Mouse (Mus musculus): ENCODE data around the gene Nlrc5. TPM values are rescaled to one million over a fixed set of nuclear protein-coding genes. Genes with fewer than 3 reads are reported as not detected.

Nlrc5 gene
- polyA plus RNA-seq, 2 experiments = 0.23 to 0.28 TPM

- H3K4me3 ChIP-seq (replicated peaks; ENCODE audit: low read length) = no peak overlapping the region
- no peak overlapping the region for H3K4me2 ChIP-seq (replicated peaks; ENCODE audit: low read depth, low read length, severe bottlenecking)
- no peak overlapping the region for H3K9ac ChIP-seq (ENCODE audit: low read depth, low read length, severe bottlenecking)
- H3K36me3 ChIP-seq (ENCODE audit: control insufficient read depth, insufficient read depth, low read length) = no peaks in the 10 kb centered on the region
- no peaks in the 10 kb centered on the region for H3K4me1 ChIP-seq (ENCODE audit: control insufficient read depth, insufficient read depth, low read length)
- no peaks in the 10 kb centered on the region for H3K27me3 ChIP-seq (ENCODE audit: control insufficient read depth, insufficient read depth, low read length)
- H3K9me3 ChIP-seq (ENCODE audit: control insufficient read depth, low read length) = no peaks in the 10 kb centered on the region
- TF ChIP-seq POLR2A (IDR thresholded peaks at IDR 0.05; ENCODE audit: borderline replicate concordance, extremely low read depth, insufficient read depth, insufficient read length) = no peak
- WGBS = 60% methylated on average over 2 of the region's 2 CpGs
- DNase-seq (ENCODE audit: low spot score) (no peak), ATAC-seq (ENCODE audit: low FRiP score, low read depth) (no peak)
- H3K27ac ChIP-seq (replicated peaks; ENCODE audit: low read depth, low read length) = no peak overlapping the region
These were observed 24.4 kb downstream of the Nlrc5 start for GRCm38 (mm10) chr8:94458567-94458966.

- 69% methylated on average over 5 of the region's 5 CpGs for WGBS
- no peak for ATAC-seq (ENCODE audit: low FRiP score, low read depth)
These were observed 35.5 kb downstream of the Nlrc5 start for GRCm38 (mm10) chr8:94469656-94470055.

GRCm38 (mm10) chr8:94470794-94471193 lies 36.6 kb downstream of the Nlrc5 start:
- WGBS = 82% methylated on average over 2 of the region's 2 CpGs
- Histone ChIP-seq H3K4me3 (replicated peaks; ENCODE audit: low read length) (no peak overlapping the region), H3K27me3 (ENCODE audit: control insufficient read depth, insufficient read depth, low read length) (no peaks in the 10 kb centered on the region), H3K9ac (ENCODE audit: low read depth, low read length, severe bottlenecking) (no peak overlapping the region), H3K9me3 (ENCODE audit: control insufficient read depth, low read length) (no peaks in the 10 kb centered on the region), H3K4me1 (ENCODE audit: control insufficient read depth, insufficient read depth, low read length) (no peaks in the 10 kb centered on the region), H3K36me3 (ENCODE audit: control insufficient read depth, insufficient read depth, low read length) (no peaks in the 10 kb centered on the region), H3K27ac (replicated peaks; ENCODE audit: low read depth, low read length) (no peak overlapping the region), H3K4me2 (replicated peaks; ENCODE audit: low read depth, low read length, severe bottlenecking) (no peak overlapping the region)
- TF ChIP-seq POLR2A (IDR thresholded peaks at IDR 0.05; ENCODE audit: borderline replicate concordance, extremely low read depth, insufficient read depth, insufficient read length) = no peak
- DNase-seq (ENCODE audit: low spot score) (no peak), ATAC-seq (ENCODE audit: low FRiP score, low read depth) (no peak)

More at GRCm38 (mm10) chr8:94469656-94470055, 35.5 kb downstream of the Nlrc5 start:
- H3K4me3 ChIP-seq (replicated peaks; ENCODE audit: low read length) = no peak overlapping the region
- no peak overlapping the region for H3K9ac ChIP-seq (ENCODE audit: low read depth, low read length, severe bottlenecking)
- no peak for DNase-seq (ENCODE audit: low spot score)
- H3K27me3 ChIP-seq (ENCODE audit: control insufficient read depth, insufficient read depth, low read length) = no peaks in the 10 kb centered on the region
- H3K4me2 ChIP-seq (replicated peaks; ENCODE audit: low read depth, low read length, severe bottlenecking) = no peak overlapping the region
- no peak overlapping the region for H3K27ac ChIP-seq (replicated peaks; ENCODE audit: low read depth, low read length)
- no peaks in the 10 kb centered on the region for H3K36me3 ChIP-seq (ENCODE audit: control insufficient read depth, insufficient read depth, low read length)
- TF ChIP-seq POLR2A (IDR thresholded peaks at IDR 0.05; ENCODE audit: borderline replicate concordance, extremely low read depth, insufficient read depth, insufficient read length) = no peak
- H3K9me3 ChIP-seq (ENCODE audit: control insufficient read depth, low read length) = no peaks in the 10 kb centered on the region
- H3K4me1 ChIP-seq (ENCODE audit: control insufficient read depth, insufficient read depth, low read length) = no peaks in the 10 kb centered on the region

GRCm38 (mm10) chr8:94471281-94471680 lies 37.1 kb downstream of the Nlrc5 start:
- H3K36me3 ChIP-seq (ENCODE audit: control insufficient read depth, insufficient read depth, low read length) = no peaks in the 10 kb centered on the region
- 77% methylated on average over 1 of the region's 1 CpGs for WGBS
- no peak overlapping the region for H3K4me2 ChIP-seq (replicated peaks; ENCODE audit: low read depth, low read length, severe bottlenecking)
- ATAC-seq (ENCODE audit: low FRiP score, low read depth) (no peak), DNase-seq (ENCODE audit: low spot score) (no peak)
- no peaks in the 10 kb centered on the region for H3K9me3 ChIP-seq (ENCODE audit: control insufficient read depth, low read length)
- TF ChIP-seq POLR2A (IDR thresholded peaks at IDR 0.05; ENCODE audit: borderline replicate concordance, extremely low read depth, insufficient read depth, insufficient read length) = no peak
- H3K9ac ChIP-seq (ENCODE audit: low read depth, low read length, severe bottlenecking) = no peak overlapping the region
- H3K4me1 ChIP-seq (ENCODE audit: control insufficient read depth, insufficient read depth, low read length) = no peaks in the 10 kb centered on the region
- no peak overlapping the region for H3K4me3 ChIP-seq (replicated peaks; ENCODE audit: low read length)
- no peak overlapping the region for H3K27ac ChIP-seq (replicated peaks; ENCODE audit: low read depth, low read length)
- no peaks in the 10 kb centered on the region for H3K27me3 ChIP-seq (ENCODE audit: control insufficient read depth, insufficient read depth, low read length)

- Histone ChIP-seq H3K27ac (replicated peaks; ENCODE audit: low read depth, low read length) (no peak overlapping the region), H3K36me3 (ENCODE audit: control insufficient read depth, insufficient read depth, low read length) (no peaks in the 10 kb centered on the region), H3K4me2 (replicated peaks; ENCODE audit: low read depth, low read length, severe bottlenecking) (no peak overlapping the region), H3K9me3 (ENCODE audit: control insufficient read depth, low read length) (no peaks in the 10 kb centered on the region), H3K9ac (ENCODE audit: low read depth, low read length, severe bottlenecking) (no peak overlapping the region), H3K4me3 (replicated peaks; ENCODE audit: low read length) (no peak overlapping the region), H3K27me3 (ENCODE audit: control insufficient read depth, insufficient read depth, low read length) (no peaks in the 10 kb centered on the region), H3K4me1 (ENCODE audit: control insufficient read depth, insufficient read depth, low read length) (no peaks in the 10 kb centered on the region)
- no peak for DNase-seq (ENCODE audit: low spot score)
- TF ChIP-seq POLR2A (IDR thresholded peaks at IDR 0.05; ENCODE audit: borderline replicate concordance, extremely low read depth, insufficient read depth, insufficient read length) = no peak
- 84% methylated on average over 8 of the region's 8 CpGs for WGBS
- ATAC-seq (ENCODE audit: low FRiP score, low read depth) = no peak
These were observed 38.6 kb downstream of the Nlrc5 start for GRCm38 (mm10) chr8:94472741-94473140.

GRCm38 (mm10) chr8:94473431-94473830 lies 39.3 kb downstream of the Nlrc5 start:
- no peak overlapping the region for H3K4me2 ChIP-seq (replicated peaks; ENCODE audit: low read depth, low read length, severe bottlenecking)
- ATAC-seq (ENCODE audit: low FRiP score, low read depth) (no peak), DNase-seq (ENCODE audit: low spot score) (no peak)
- no peak overlapping the region for H3K4me3 ChIP-seq (replicated peaks; ENCODE audit: low read length)
- WGBS = 76% methylated on average over 21 of the region's 21 CpGs
- no peaks in the 10 kb centered on the region for H3K36me3 ChIP-seq (ENCODE audit: control insufficient read depth, insufficient read depth, low read length)
- no peak overlapping the region for H3K27ac ChIP-seq (replicated peaks; ENCODE audit: low read depth, low read length)
- no peak overlapping the region for H3K9ac ChIP-seq (ENCODE audit: low read depth, low read length, severe bottlenecking)
- H3K9me3 ChIP-seq (ENCODE audit: control insufficient read depth, low read length) = no peaks in the 10 kb centered on the region
- H3K27me3 ChIP-seq (ENCODE audit: control insufficient read depth, insufficient read depth, low read length) = no peaks in the 10 kb centered on the region
- H3K4me1 ChIP-seq (ENCODE audit: control insufficient read depth, insufficient read depth, low read length) = no peaks in the 10 kb centered on the region
- TF ChIP-seq POLR2A (IDR thresholded peaks at IDR 0.05; ENCODE audit: borderline replicate concordance, extremely low read depth, insufficient read depth, insufficient read length) = no peak
